Mouse (Mus musculus): ENCODE measurements around the gene Adamts12. TPM values are rescaled to one million over a fixed set of nuclear protein-coding genes. Genes with fewer than 3 reads are reported as not detected.
A peak's percentile ranks its signal among the peaks of the same experiment; 100 is the strongest.

Gene Adamts12
- polyA plus RNA-seq, 1 experiment from 2014 or later, result 2.0 TPM

GRCm38 (mm10) chr15:11179751-11180169 lies 115.2 kb downstream of the Adamts12 start:
- no peak overlapping the region for H3K4me2 ChIP-seq
- H3K9me3 ChIP-seq, result no peaks in the 10 kb centered on the region
- no peaks in the 10 kb centered on the region for H3K36me3 ChIP-seq
- peak; percentile 43 for ATAC-seq (ENCODE audit: low read depth)
- no peak overlapping the region for H3K9ac ChIP-seq
- peaks cover 11% of the 10 kb centered on the region for H3K4me1 ChIP-seq (replicated peaks)
- WGBS, result 58% methylated on average over 2 of the region's 2 CpGs
- H3K27ac ChIP-seq (replicated peaks), result no peak overlapping the region
- H3K4me3 ChIP-seq, result no peak overlapping the region
- no peaks in the 10 kb centered on the region for H3K27me3 ChIP-seq

GRCm38 (mm10) chr15:11186711-11187110 lies 122.1 kb downstream of the Adamts12 start:
- 77% methylated on average over 4 of the region's 4 CpGs for WGBS
- ATAC-seq (ENCODE audit: low read depth), result no peak
- no peaks in the 10 kb centered on the region for H3K4me1 ChIP-seq (replicated peaks)
- H3K36me3 ChIP-seq, result no peaks in the 10 kb centered on the region
- no peak overlapping the region for H3K4me2 ChIP-seq
- H3K4me3 ChIP-seq, result no peak overlapping the region
- no peak overlapping the region for H3K27ac ChIP-seq (replicated peaks)
- H3K9me3 ChIP-seq, result no peaks in the 10 kb centered on the region
- no peak overlapping the region for H3K9ac ChIP-seq
- H3K27me3 ChIP-seq, result no peaks in the 10 kb centered on the region

- H3K9ac ChIP-seq, result no peak overlapping the region
- no peaks in the 10 kb centered on the region for H3K27me3 ChIP-seq
- 83% methylated on average over 4 of the region's 4 CpGs for WGBS
Measured at GRCm38 (mm10) chr15:11190447-11190846, 125.9 kb downstream of the Adamts12 start.

DNA sequence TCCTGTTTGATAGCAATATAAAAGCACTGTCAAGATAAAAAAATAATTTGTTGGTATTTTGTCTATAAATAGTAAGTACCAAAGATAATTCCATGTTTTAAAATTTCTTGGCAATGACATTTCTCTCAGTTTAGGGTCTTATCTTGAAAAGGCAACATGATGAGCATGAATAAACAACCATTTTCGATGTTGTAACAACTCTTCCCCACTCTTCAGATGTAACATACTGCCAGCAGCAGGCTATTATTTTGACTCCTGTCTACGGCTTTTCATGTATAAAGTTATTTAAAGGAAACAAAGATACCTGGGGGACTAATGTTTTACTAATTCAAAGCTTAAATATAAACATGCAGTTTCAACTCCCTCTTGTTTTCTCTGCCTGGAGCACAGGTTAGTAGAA lies 128.2 kb downstream of the Adamts12 start:
- 83% methylated on average over 2 of the region's 2 CpGs for WGBS
- Histone ChIP-seq H3K4me3 (no peak overlapping the region), H3K27me3 (no peaks in the 10 kb centered on the region), H3K9me3 (no peaks in the 10 kb centered on the region), H3K9ac (no peak overlapping the region), H3K36me3 (no peaks in the 10 kb centered on the region), H3K4me2 (no peak overlapping the region), H3K27ac (replicated peaks) (no peak overlapping the region), H3K4me1 (replicated peaks) (no peaks in the 10 kb centered on the region)
- no peak for ATAC-seq (ENCODE audit: low read depth)

More at GRCm38 (mm10) chr15:11190447-11190846, 125.9 kb downstream of the Adamts12 start:
- Histone ChIP-seq H3K4me3 (no peak overlapping the region), H3K36me3 (no peaks in the 10 kb centered on the region), H3K4me1 (replicated peaks) (no peaks in the 10 kb centered on the region), H3K4me2 (no peak overlapping the region), H3K9me3 (no peaks in the 10 kb centered on the region), H3K27ac (replicated peaks) (no peak overlapping the region)
- no peak for ATAC-seq (ENCODE audit: low read depth)

GRCm38 (mm10) chr15:11197051-11197450 lies 132.5 kb downstream of the Adamts12 start:
- ATAC-seq (ENCODE audit: low read depth), result no peak
- 80% methylated on average over 6 of the region's 6 CpGs for WGBS
- Histone ChIP-seq H3K27ac (replicated peaks) (no peak overlapping the region), H3K4me3 (no peak overlapping the region), H3K4me1 (replicated peaks) (0 out of 2 replicates have a peak, but pooled peaks cover 3% of the 10 kb centered on the region), H3K4me2 (no peak overlapping the region), H3K27me3 (no peaks in the 10 kb centered on the region), H3K9ac (no peak overlapping the region), H3K36me3 (no peaks in the 10 kb centered on the region), H3K9me3 (no peaks in the 10 kb centered on the region)

DNA sequence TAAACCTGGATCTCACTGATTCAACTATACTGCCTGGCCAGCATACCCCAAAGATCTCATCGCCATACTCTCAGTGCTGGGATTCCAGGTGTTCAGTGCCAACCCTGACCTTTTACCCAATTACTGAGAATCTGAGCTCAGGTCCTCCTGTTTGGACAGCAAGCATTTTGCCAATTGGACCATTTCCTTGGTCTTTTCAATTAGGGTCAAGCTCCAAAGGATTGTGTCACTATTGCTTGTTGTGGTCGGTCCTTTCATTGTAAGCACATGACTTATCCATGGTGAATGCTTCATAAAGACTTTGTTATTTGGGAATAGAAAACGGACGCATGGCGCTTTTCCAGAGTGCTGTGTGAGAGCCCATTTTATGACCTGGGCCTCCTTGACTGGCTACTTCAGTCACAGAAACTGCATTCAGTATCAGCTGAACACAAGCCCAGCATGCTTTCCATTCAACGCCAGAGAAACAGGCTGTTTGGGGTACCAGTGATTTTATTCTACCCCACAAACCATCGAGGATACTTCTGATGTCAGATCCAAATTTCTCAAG lies 133.7 kb downstream of the Adamts12 start:
- Histone ChIP-seq H3K4me1 (replicated peaks) (0 out of 2 replicates have a peak, but pooled peaks cover 3% of the 10 kb centered on the region), H3K27me3 (no peaks in the 10 kb centered on the region), H3K4me3 (no peak overlapping the region), H3K9me3 (no peaks in the 10 kb centered on the region), H3K9ac (no peak overlapping the region), H3K27ac (replicated peaks) (no peak overlapping the region), H3K36me3 (no peaks in the 10 kb centered on the region), H3K4me2 (no peak overlapping the region)
- WGBS, result 57% methylated on average over 7 of the region's 7 CpGs
- no peak for ATAC-seq (ENCODE audit: low read depth)

DNA sequence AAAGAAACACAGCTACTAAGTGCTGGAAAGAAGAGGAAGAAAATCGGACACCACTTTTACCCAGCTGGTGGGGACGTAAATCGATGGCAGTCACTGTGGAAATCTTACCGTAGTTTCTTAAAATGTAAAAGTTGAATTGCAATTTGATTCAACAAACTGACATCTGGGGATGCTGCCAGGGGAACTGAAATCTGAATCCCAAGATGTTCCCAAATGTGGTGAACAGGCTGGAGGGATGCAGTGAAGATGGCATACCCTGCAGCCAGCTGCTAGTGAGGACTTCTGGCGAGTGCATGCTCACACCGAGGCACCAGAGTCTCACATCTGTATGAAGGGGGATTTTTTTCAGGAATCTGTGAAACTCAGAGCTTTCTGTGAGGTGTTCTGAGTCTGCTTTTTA lies 138.5 kb downstream of the Adamts12 start:
- H3K9ac ChIP-seq, result no peak overlapping the region

DNA sequence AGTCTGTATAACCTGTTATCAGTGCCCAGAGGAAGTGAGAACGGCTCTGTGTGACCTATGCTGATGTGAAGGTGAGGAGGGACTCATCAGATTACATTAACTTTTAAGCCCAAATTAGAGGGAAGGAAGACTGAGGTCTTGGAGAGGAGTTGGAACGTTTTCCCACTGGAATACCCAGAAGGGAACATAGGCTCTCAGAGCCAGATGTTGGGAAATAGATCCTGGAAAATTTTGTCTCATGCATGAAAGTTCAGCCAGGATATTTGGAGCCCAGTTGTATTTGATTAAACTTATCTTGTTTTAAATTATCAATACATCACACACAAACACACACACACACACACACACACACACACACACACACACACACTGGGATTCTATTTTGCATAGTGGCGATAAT lies 140.3 kb downstream of the Adamts12 start:
- H3K27ac ChIP-seq (replicated peaks), result no peak overlapping the region
- H3K9ac ChIP-seq, result no peak overlapping the region
- ATAC-seq (ENCODE audit: low read depth), result no peak
- no peaks in the 10 kb centered on the region for H3K36me3 ChIP-seq
- H3K9me3 ChIP-seq, result no peaks in the 10 kb centered on the region
- no peaks in the 10 kb centered on the region for H3K27me3 ChIP-seq
- no peak overlapping the region for H3K4me2 ChIP-seq
- H3K4me3 ChIP-seq, result no peak overlapping the region
- 85% methylated on average over 3 of the region's 3 CpGs for WGBS
- no peaks in the 10 kb centered on the region for H3K4me1 ChIP-seq (replicated peaks)

More for the DNA sequence above, 138.5 kb downstream of the Adamts12 start:
- Histone ChIP-seq H3K36me3 (no peaks in the 10 kb centered on the region), H3K27me3 (no peaks in the 10 kb centered on the region), H3K9me3 (no peaks in the 10 kb centered on the region), H3K4me1 (replicated peaks) (0 out of 2 replicates have a peak, but pooled peaks cover 3% of the 10 kb centered on the region), H3K27ac (replicated peaks) (no peak overlapping the region), H3K4me3 (no peak overlapping the region), H3K4me2 (no peak overlapping the region)
- no peak for ATAC-seq (ENCODE audit: low read depth)
- WGBS, result 74% methylated on average over 6 of the region's 6 CpGs

GRCm38 (mm10) chr15:11210976-11211375 lies 146.4 kb downstream of the Adamts12 start:
- H3K4me1 ChIP-seq (replicated peaks), result no peaks in the 10 kb centered on the region
- H3K27ac ChIP-seq (replicated peaks), result no peak overlapping the region
- H3K4me3 ChIP-seq, result no peak overlapping the region
- H3K9me3 ChIP-seq, result no peaks in the 10 kb centered on the region
- H3K4me2 ChIP-seq, result no peak overlapping the region
- no peak overlapping the region for H3K9ac ChIP-seq
- ATAC-seq (ENCODE audit: low read depth), result no peak
- H3K36me3 ChIP-seq, result no peaks in the 10 kb centered on the region
- H3K27me3 ChIP-seq, result no peaks in the 10 kb centered on the region
- WGBS, result 81% methylated on average over 6 of the region's 6 CpGs

- Histone ChIP-seq H3K9ac (no peak overlapping the region), H3K9me3 (no peaks in the 10 kb centered on the region), H3K27me3 (no peaks in the 10 kb centered on the region), H3K36me3 (no peaks in the 10 kb centered on the region), H3K27ac (replicated peaks) (no peak overlapping the region), H3K4me1 (replicated peaks) (no peaks in the 10 kb centered on the region), H3K4me3 (no peak overlapping the region), H3K4me2 (no peak overlapping the region)
- 94% methylated on average over 4 of the region's 4 CpGs for WGBS
- ATAC-seq (ENCODE audit: low read depth), result no peak
Measured at GRCm38 (mm10) chr15:11233906-11234632, 169.5 kb downstream of the Adamts12 start.

DNA sequence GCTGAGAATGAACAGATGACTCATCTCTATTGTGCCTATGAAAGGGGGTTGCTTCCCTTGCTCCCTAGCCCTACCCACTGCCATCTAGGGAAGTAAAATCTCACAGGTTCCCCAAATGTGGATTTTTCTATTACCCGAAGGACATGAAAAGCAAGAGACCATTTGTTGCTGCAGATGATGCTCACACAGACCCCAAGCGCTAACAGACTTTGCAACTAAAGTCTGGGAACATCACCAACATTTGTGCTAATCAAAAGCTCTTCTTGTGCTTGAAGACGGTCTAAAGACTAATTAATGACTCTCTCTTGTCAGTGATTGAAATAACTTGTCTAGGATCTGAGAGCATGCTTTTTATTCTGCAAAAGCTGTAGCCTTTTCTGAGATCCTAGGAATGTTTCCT lies 175.8 kb downstream of the Adamts12 start:
- WGBS, result 83% methylated on average over 3 of the region's 3 CpGs
- no peaks in the 10 kb centered on the region for H3K9me3 ChIP-seq

GRCm38 (mm10) chr15:11241288-11241687 lies 176.7 kb downstream of the Adamts12 start:
- H3K9me3 ChIP-seq, result no peaks in the 10 kb centered on the region
- H3K4me1 ChIP-seq (replicated peaks), result no peaks in the 10 kb centered on the region
- ATAC-seq (ENCODE audit: low read depth), result no peak
- no peak overlapping the region for H3K27ac ChIP-seq (replicated peaks)
- H3K4me3 ChIP-seq, result no peak overlapping the region
- no peak overlapping the region for H3K4me2 ChIP-seq
- WGBS, result 82% methylated on average over 2 of the region's 2 CpGs
- no peaks in the 10 kb centered on the region for H3K36me3 ChIP-seq
- no peak overlapping the region for H3K9ac ChIP-seq
- H3K27me3 ChIP-seq, result no peaks in the 10 kb centered on the region

More for the DNA sequence above, 175.8 kb downstream of the Adamts12 start:
- H3K27me3 ChIP-seq, result no peaks in the 10 kb centered on the region
- H3K4me1 ChIP-seq (replicated peaks), result no peaks in the 10 kb centered on the region
- H3K4me2 ChIP-seq, result no peak overlapping the region
- H3K36me3 ChIP-seq, result no peaks in the 10 kb centered on the region
- H3K9ac ChIP-seq, result no peak overlapping the region
- no peak overlapping the region for H3K27ac ChIP-seq (replicated peaks)
- H3K4me3 ChIP-seq, result no peak overlapping the region
- ATAC-seq (ENCODE audit: low read depth), result no peak

GRCm38 (mm10) chr15:11246402-11246801 lies 181.8 kb downstream of the Adamts12 start:
- 81% methylated on average over 1 of the region's 1 CpGs for WGBS

More at GRCm38 (mm10) chr15:11246402-11246801, 181.8 kb downstream of the Adamts12 start:
- Histone ChIP-seq H3K9ac (no peak overlapping the region), H3K4me2 (no peak overlapping the region), H3K4me1 (replicated peaks) (no peaks in the 10 kb centered on the region), H3K27me3 (no peaks in the 10 kb centered on the region), H3K4me3 (no peak overlapping the region), H3K9me3 (no peaks in the 10 kb centered on the region), H3K27ac (replicated peaks) (no peak overlapping the region), H3K36me3 (no peaks in the 10 kb centered on the region)
- no peak for ATAC-seq (ENCODE audit: low read depth)
